Mouse (Mus musculus): ENCODE measurements around the gene Gm30083.

Gene Gm30083

GRCm38 (mm10) chr14:34015063-34015462, at the start of gene Gm30083:
Gm30083 (minus strand) TSS chr14:34015182.
- no peak for DNase-seq (ENCODE audit: low spot score in 2 of 2)

- DNase-seq (ENCODE audit: low spot score in 2 of 2): no peak
Measured at GRCm38 (mm10) chr14:34052516-34052915, 37.5 kb upstream of the Gm30083 start, which contains the start of gene Antxrl. Antxrl (plus strand) TSS chr14:34052707.

GRCm38 (mm10) chr14:34050101-34050779, 35.3 kb upstream of the Gm30083 start:
- DNase-seq (ENCODE audit: low spot score in 2 of 2): no peak

- no peak for DNase-seq (ENCODE audit: low spot score in 2 of 2)
Measured at GRCm38 (mm10) chr14:34043341-34043740, 28.4 kb upstream of the Gm30083 start.

- DNase-seq (ENCODE audit: low spot score in 2 of 2): no peak
Measured at GRCm38 (mm10) chr14:34041241-34041640, 26.3 kb upstream of the Gm30083 start.

GRCm38 (mm10) chr14:34033841-34034610, 19.0 kb upstream of the Gm30083 start:
- DNase-seq (ENCODE audit: low spot score in 2 of 2): no peak

GRCm38 (mm10) chr14:34026710-34027109, 11.7 kb upstream of the Gm30083 start:
- DNase-seq (ENCODE audit: low spot score in 2 of 2): no peak

- DNase-seq (ENCODE audit: low spot score in 2 of 2): no peak
Measured at GRCm38 (mm10) chr14:34016938-34017337, 2.0 kb upstream of the Gm30083 start.

GRCm38 (mm10) chr14:34016381-34016780, 1.4 kb upstream of the Gm30083 start, which contains the start of gene Gm5460:
Gm5460 (plus strand) TSS chr14:34016758.
- no peak for DNase-seq (ENCODE audit: low spot score in 2 of 2)

GRCm38 (mm10) chr14:34002358-34002757, 12.6 kb downstream of the Gm30083 start:
- DNase-seq (ENCODE audit: low spot score in 2 of 2): no peak

GRCm38 (mm10) chr14:34001445-34001844, 13.5 kb downstream of the Gm30083 start:
- DNase-seq (ENCODE audit: low spot score in 2 of 2): no peak

- DNase-seq (ENCODE audit: low spot score in 2 of 2): no peak
Measured at GRCm38 (mm10) chr14:34000076-34000475, 14.9 kb downstream of the Gm30083 start.

- no peak for DNase-seq (ENCODE audit: low spot score in 2 of 2)
Measured at GRCm38 (mm10) chr14:33997427-33997826, 17.6 kb downstream of the Gm30083 start.

GRCm38 (mm10) chr14:33993521-33994289, 21.3 kb downstream of the Gm30083 start:
- no peak for DNase-seq (ENCODE audit: low spot score in 2 of 2)

GRCm38 (mm10) chr14:33993051-33993450, 21.9 kb downstream of the Gm30083 start:
- DNase-seq (ENCODE audit: low spot score in 2 of 2): no peak

- no peak for DNase-seq (ENCODE audit: low spot score in 2 of 2)
Measured at GRCm38 (mm10) chr14:33991971-33992370, 23.0 kb downstream of the Gm30083 start.

- no peak for DNase-seq (ENCODE audit: low spot score in 2 of 2)
Measured at GRCm38 (mm10) chr14:33989201-33989600, 25.8 kb downstream of the Gm30083 start.

- DNase-seq (ENCODE audit: low spot score in 2 of 2): no peak
Measured at GRCm38 (mm10) chr14:33978604-33979059, 36.4 kb downstream of the Gm30083 start, which contains the start of gene Zfp488. Zfp488 (minus strand) TSS chr14:33978764.

- DNase-seq (ENCODE audit: low spot score in 2 of 2): no peak
Measured at GRCm38 (mm10) chr14:33977748-33978147, 37.2 kb downstream of the Gm30083 start.

GRCm38 (mm10) chr14:33974752-33975151, 40.2 kb downstream of the Gm30083 start:
- DNase-seq (ENCODE audit: low spot score in 2 of 2): peak in 1 of 2 experiments; percentile 12

- DNase-seq (ENCODE audit: low spot score in 2 of 2): no peak
Measured at GRCm38 (mm10) chr14:33972679-33973078, 42.3 kb downstream of the Gm30083 start.

- no peak for DNase-seq (ENCODE audit: low spot score in 2 of 2)
Measured at GRCm38 (mm10) chr14:33965675-33966074, 49.3 kb downstream of the Gm30083 start.
